Mouse (Mus musculus) G1E (cell line): ENCODE data around the gene Arhgef7. TPM values are rescaled to one million over a fixed set of nuclear protein-coding genes. Genes with fewer than 3 reads are reported as not detected.

Experiments used
- ATAC-seq: 2 replicates; pipeline ENCODE4 v1.8.0; 2016; ENCODE audit warnings: mild to moderate bottlenecking; ENCODE audit not compliant: insufficient number of reproducible peaks, poor library complexity, low FRiP score, severe bottlenecking; ENCODE audit errors: extremely low read depth
- DNase-seq: peaks from one replicate; pipeline ENCODE4 v3.0.0; 2012; ENCODE audit warnings: low spot score
- H3K27me3 ChIP-seq: 2 replicates; pipeline ENCODE4 v1.6.1; 2012; ENCODE audit warnings: mild to moderate bottlenecking, low read length, inconsistent platforms; ENCODE audit not compliant: insufficient read depth
- H3K36me3 ChIP-seq: replicated peaks from 2 replicates; pipeline ENCODE3; 2012; ENCODE audit warnings: mild to moderate bottlenecking, inconsistent platforms
- H3K4me1 ChIP-seq: 2 replicates; pipeline ENCODE4 v1.6.1; 2012; ENCODE audit warnings: low read depth, low read length, inconsistent platforms, mixed read lengths; ENCODE audit not compliant: insufficient read depth
- H3K4me3 ChIP-seq: 2 replicates; pipeline ENCODE4 v1.5.1; 2012; ENCODE audit warnings: low read depth, mild to moderate bottlenecking, inconsistent platforms, low read length, moderate library complexity, mixed read lengths
- H3K9me3 ChIP-seq: replicated peaks from 2 replicates; pipeline ENCODE4 v1.6.1; 2012; ENCODE audit warnings: inconsistent platforms
- CTCF ChIP-seq: IDR thresholded peaks from 2 replicates; pipeline ENCODE4 v1.5.1; 2012; ENCODE audit warnings: low read depth, low read length, inconsistent platforms, mixed read lengths
- GATA1 ChIP-seq: IDR thresholded peaks from 2 replicates; pipeline ENCODE4 v1.6.1; 2012; ENCODE audit warnings: borderline replicate concordance, low read length, inconsistent platforms, mixed read lengths
- GATA2 ChIP-seq: IDR thresholded peaks from 2 replicates; pipeline ENCODE4 v1.6.1; 2012; ENCODE audit warnings: low read depth, low read length, inconsistent platforms, borderline replicate concordance
- POLR2AphosphoS5 ChIP-seq: IDR thresholded peaks from 2 replicates; pipeline ENCODE4 v1.6.1; 2012; ENCODE audit warnings: low read depth, low read length, inconsistent platforms; ENCODE audit not compliant: insufficient replicate concordance
- TAL1 ChIP-seq: conservative IDR thresholded peaks from 2 replicates; pipeline ENCODE4 v1.6.1; 2012; ENCODE audit warnings: low read depth, low read length, inconsistent platforms, mixed read lengths
- polyA plus RNA-seq: library from polyadenylated mRNA; stranded (reverse); fragments of >175 nt; gene quantifications from 2 replicates; pipeline ENCODE4 v1.2.3, GENCODE M21; 2012
- total RNA-seq, 2 experiments: library from RNA; stranded (forward) in 1 of 2; stranded (reverse) in 1 of 2; fragments of 200-1000 nt in 1 of 2; fragments of >200 nt in 1 of 2; fragmentation: Nextera tagmentation in 1 of 2; gene quantifications; 2 replicates each; pipeline ENCODE4 v1.2.3; 2014 to 2017

Gene Arhgef7
- total and polyA plus RNA-seq, 3 experiments = 14.7 to 27.8 (median 23.8) TPM

GRCm38 (mm10) chr8:11777201-11777600 is 49.7 kb downstream of the Arhgef7 start:
- TF ChIP-seq TAL1 = no peak
- no peak for TF ChIP-seq POLR2AphosphoS5
- no peak for TF ChIP-seq GATA2
- no peak for TF ChIP-seq GATA1
- TF ChIP-seq CTCF = no peak
- peaks cover 83% of the 10 kb centered on the region for H3K36me3 ChIP-seq
- DNase-seq = no peak
- ATAC-seq = no peak
- H3K27me3 ChIP-seq = no peaks in the 10 kb centered on the region
- peaks cover 72% of the 10 kb centered on the region for H3K4me1 ChIP-seq
- no peak overlapping the region for H3K4me3 ChIP-seq
- no peaks in the 10 kb centered on the region for H3K9me3 ChIP-seq

GRCm38 (mm10) chr8:11778646-11779433 is 51.3 kb downstream of the Arhgef7 start:
- Histone ChIP-seq H3K4me1 (peaks cover 58% of the 10 kb centered on the region), H3K9me3 (no peaks in the 10 kb centered on the region), H3K4me3 (no peak overlapping the region), H3K27me3 (no peaks in the 10 kb centered on the region), H3K36me3 (peaks cover 83% of the 10 kb centered on the region)
- ATAC-seq = no peak
- no peak for DNase-seq
- TF ChIP-seq GATA2 = no peak
- TF ChIP-seq GATA1 = no peak
- TF ChIP-seq CTCF = no peak
- no peak for TF ChIP-seq TAL1
- no peak for TF ChIP-seq POLR2AphosphoS5

GRCm38 (mm10) chr8:11779844-11780634 is 52.5 kb downstream of the Arhgef7 start:
- Histone ChIP-seq H3K4me3 (no peak overlapping the region), H3K9me3 (no peaks in the 10 kb centered on the region), H3K27me3 (no peaks in the 10 kb centered on the region), H3K4me1 (peaks cover 50% of the 10 kb centered on the region), H3K36me3 (peaks cover 81% of the 10 kb centered on the region)
- ATAC-seq (no peak), DNase-seq (no peak)
- TF ChIP-seq GATA2 (no peak), POLR2AphosphoS5 (no peak), TAL1 (no peak), CTCF (no peak), GATA1 (no peak)

- TF ChIP-seq CTCF = no peak
- TF ChIP-seq GATA1 = no peak
- no peak for TF ChIP-seq POLR2AphosphoS5
- TF ChIP-seq GATA2 = no peak
- no peak for TF ChIP-seq TAL1
- Histone ChIP-seq H3K4me3 (no peak overlapping the region), H3K4me1 (peaks cover 47% of the 10 kb centered on the region), H3K9me3 (no peaks in the 10 kb centered on the region), H3K36me3 (peaks cover 84% of the 10 kb centered on the region), H3K27me3 (no peaks in the 10 kb centered on the region)
- ATAC-seq (no peak), DNase-seq (no peak)
Measured at GRCm38 (mm10) chr8:11780641-11781040, 53.1 kb downstream of the Arhgef7 start.

- Histone ChIP-seq H3K9me3 (no peaks in the 10 kb centered on the region), H3K4me1 (peaks cover 30% of the 10 kb centered on the region), H3K27me3 (no peaks in the 10 kb centered on the region), H3K36me3 (peaks cover 95% of the 10 kb centered on the region), H3K4me3 (no peak overlapping the region)
- DNase-seq = no peak
- no peak for TF ChIP-seq POLR2AphosphoS5
- TF ChIP-seq TAL1 = no peak
- TF ChIP-seq GATA2 = no peak
- TF ChIP-seq CTCF = no peak
- TF ChIP-seq GATA1 = no peak
- no peak for ATAC-seq
Measured at GRCm38 (mm10) chr8:11782607-11783006, 55.1 kb downstream of the Arhgef7 start.

- H3K9me3 ChIP-seq = no peaks in the 10 kb centered on the region
- peaks cover 89% of the 10 kb centered on the region for H3K36me3 ChIP-seq
- H3K4me3 ChIP-seq = no peak overlapping the region
- ATAC-seq (no peak), DNase-seq (no peak)
- TF ChIP-seq POLR2AphosphoS5 (no peak), TAL1 (no peak), CTCF (no peak), GATA2 (no peak), GATA1 (no peak)
- no peaks in the 10 kb centered on the region for H3K27me3 ChIP-seq
- peaks cover 17% of the 10 kb centered on the region for H3K4me1 ChIP-seq
Measured at GRCm38 (mm10) chr8:11783861-11784594, 56.5 kb downstream of the Arhgef7 start.
